Mouse (Mus musculus): Measurements from ENCODE around the gene Wt1.

The Wt1 gene

GRCm38 (mm10) chr2:105126279-105126678 lies at the start of gene Wt1:
Wt1 (plus strand) TSS chr2:105126529.
- no peak for DNase-seq (ENCODE audit: low read depth)

- DNase-seq (ENCODE audit: low read depth) = no peak
These were observed 49.2 kb upstream of the Wt1 start for GRCm38 (mm10) chr2:105077151-105077550.

DNA sequence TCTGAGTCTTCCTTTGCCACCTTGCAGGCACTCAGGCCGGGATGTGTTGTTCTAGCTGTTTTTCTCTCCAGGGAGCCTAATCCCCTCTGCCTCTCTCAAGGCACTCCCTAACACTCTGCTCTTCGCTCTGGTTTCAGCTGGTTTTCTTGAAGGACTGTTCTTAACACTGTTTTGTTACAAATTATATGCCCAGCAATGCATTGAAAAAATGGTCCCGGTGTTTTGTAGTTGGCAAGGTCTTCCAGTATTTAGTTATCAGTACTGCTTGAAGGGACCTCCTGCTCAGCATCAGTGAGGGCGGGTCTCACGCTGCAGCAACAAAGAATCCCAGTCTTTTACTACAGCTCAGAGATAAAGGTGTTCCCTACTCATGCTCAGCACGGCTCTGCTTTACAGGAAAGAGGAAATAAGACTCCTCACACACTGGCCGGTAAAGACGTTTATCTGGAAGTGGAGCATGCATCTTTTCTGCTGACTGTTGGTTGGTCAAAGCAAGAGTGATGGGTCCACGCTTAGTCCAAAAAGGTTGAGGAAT lies 44.0 kb upstream of the Wt1 start:
- DNase-seq (ENCODE audit: low read depth) = no peak

DNA sequence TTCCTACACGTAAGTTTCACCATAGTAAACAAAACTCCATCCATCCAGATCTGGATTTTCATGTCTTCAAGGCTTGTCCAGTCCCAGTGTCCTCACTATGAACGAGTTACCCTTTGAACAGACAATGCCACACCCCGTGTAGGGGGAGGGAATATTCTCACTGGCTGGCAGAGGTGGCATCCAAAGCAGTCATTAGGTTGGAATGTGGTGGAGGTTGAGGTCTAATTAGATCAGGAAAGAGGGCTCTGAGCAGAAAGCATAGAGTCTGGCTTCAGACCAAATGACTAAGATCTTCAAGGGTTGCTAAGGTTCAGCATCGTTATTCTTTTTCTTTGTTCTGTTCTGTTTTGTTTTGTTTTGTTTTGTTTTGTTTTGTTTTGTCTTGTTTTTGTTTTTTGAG lies 42.3 kb upstream of the Wt1 start:
- DNase-seq (ENCODE audit: low read depth) = no peak

DNA sequence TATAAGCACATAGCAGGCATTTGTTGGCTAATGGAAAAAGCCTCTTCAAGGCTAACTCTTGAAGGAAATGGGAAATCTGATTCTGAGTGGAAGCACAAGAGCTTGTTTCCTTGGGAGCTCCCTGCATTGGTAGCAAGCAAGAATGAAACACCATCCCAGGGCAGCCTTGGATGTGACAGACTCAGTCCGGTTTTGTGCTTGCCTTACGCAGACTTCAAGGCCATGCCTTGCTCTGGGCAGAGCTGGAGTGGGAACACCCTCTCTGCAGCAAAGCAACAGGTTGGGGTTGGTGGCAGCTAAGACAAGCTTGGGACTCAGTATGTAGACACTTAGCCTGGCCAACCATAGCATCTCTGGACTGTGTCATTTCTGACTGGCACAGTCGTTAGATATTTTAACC lies 40.2 kb upstream of the Wt1 start:
- no peak for DNase-seq (ENCODE audit: low read depth)

DNA sequence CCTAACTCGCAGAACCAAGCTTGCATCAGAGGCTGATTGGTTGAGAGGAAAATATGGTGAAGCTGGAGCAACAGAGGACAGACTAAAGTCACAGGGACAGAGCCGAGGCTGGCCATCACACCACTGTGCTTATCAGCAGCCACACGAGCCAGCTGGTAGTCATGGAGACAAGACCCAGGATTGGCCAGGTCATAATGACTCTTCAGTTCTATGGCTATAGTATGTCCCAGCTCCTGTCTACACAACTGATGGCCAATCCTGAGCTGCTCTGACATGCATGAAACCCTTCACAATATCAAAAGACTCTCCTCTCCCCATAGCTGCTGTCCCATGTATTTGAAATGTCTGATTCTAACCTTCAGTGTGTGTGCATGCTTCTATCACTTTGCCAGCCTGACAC lies 38.3 kb upstream of the Wt1 start:
- no peak for DNase-seq (ENCODE audit: low read depth)

DNA sequence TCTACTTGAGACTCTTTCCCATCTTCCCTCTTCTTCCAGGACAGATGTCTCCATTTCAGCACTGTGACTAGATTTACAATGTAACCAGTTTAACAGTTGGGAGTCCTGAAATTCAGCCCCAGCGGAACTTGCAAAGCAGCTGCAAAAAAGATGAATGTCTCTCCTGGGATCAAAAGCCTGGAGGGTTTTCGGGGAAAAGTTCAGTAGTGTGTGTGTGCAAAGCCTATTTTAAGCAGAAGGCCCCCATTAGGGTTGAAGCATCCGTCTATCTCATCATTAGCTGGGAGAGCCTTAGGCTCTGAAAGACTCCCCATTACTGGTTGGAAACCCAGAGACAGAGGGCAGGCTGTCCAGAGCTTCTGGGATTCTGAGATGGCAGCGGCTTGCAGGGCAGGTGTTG lies 37.2 kb upstream of the Wt1 start:
- no peak for DNase-seq (ENCODE audit: low read depth)

GRCm38 (mm10) chr2:105089581-105090508 lies 36.5 kb upstream of the Wt1 start:
- no peak for DNase-seq (ENCODE audit: low read depth)

DNA sequence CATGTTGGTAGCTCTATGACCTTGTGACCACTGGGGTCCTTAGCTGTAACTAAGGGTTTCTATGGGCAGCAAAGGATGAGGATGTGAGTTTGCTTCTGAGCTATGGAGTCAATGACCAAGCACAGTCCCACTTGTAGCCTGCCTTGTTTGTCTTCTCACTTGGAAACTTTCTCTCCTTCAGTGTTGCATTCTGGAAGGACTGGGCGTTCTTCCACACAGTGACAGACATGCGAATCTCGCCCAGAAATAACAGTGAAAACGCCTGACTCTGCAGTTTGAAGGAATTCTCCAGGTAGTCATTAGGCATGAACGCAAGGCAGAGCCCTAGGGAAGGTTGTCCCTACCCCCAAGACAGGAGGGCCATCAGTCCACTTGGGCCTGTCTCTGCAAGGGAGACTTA lies 35.3 kb upstream of the Wt1 start:
- no peak for DNase-seq (ENCODE audit: low read depth)

DNA sequence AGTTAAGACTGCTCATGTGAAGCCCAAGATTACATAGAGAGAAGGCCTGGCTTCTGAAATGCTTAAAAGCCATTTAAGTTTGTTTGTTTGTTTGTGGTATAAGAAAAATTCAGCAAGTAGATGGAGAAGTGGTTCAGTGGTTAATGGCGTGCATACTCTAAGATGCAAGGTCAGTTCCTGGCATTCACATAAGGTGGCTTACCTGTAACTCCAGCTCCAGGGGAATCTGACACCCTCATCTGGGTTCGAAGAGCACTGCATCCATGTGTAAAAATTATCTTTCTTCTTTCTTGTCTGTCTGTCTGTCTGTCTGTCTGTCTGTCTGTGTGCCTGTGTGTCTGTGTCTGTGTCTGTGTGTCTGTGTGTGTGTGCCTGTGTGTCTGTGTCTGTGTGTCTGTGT lies 34.6 kb upstream of the Wt1 start, which contains the start of gene Gm11060:
Gm11060 (plus strand) TSS at position 301 of the 400 bp plus-strand sequence.
- DNase-seq (ENCODE audit: low read depth) = no peak

DNA sequence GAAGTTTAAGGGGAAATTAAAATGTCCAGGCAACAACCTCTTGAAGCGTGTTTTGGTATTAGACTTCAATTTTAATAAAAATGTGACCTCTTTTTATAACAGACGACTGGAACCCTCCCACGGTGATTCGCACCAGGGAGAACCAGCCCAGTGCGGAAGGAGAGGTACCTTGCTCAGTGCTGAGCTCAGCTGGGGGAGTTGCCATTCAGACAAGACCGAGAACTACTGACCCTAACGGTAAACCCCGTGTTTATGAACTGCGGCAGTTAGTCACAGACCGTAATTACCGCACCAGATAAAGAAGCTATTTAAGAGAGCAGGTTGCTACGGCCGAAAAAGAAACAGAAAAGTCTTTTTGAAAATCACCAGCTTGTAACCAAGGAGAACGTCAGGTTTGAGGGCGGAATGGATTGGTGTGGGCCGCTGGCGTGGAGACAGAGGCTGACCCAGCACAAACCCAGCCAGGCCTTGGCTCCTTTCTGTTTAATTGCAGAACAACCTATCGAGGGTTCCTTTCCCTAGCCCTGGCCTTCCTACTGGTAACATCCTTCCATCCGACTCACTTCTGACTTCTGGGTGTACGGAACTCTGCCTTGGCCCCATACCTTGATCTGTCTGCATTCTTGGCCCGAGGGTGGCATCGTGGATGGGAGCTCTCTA lies 28.9 kb upstream of the Wt1 start:
- DNase-seq (ENCODE audit: low read depth) = no peak

DNA sequence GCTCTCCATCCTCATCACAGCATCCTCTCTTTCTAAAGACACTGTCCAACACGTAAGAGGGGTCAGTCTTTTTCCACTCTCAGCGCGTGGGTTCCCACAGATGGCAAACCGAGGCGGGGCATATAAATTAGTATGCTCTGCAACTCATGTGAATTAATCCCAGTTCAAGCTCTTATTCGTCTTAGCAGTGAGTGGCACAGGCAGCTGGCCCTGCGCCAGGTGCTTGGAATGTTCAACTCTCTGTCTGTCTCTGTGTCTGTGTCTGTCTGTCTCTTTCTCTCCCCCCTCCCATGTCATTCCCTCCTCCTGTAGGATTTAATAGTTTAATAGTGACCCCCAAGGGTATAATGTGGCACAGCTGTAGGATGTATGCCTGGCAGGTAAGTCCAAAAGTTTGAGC lies 26.9 kb upstream of the Wt1 start:
- no peak for DNase-seq (ENCODE audit: low read depth)

DNA sequence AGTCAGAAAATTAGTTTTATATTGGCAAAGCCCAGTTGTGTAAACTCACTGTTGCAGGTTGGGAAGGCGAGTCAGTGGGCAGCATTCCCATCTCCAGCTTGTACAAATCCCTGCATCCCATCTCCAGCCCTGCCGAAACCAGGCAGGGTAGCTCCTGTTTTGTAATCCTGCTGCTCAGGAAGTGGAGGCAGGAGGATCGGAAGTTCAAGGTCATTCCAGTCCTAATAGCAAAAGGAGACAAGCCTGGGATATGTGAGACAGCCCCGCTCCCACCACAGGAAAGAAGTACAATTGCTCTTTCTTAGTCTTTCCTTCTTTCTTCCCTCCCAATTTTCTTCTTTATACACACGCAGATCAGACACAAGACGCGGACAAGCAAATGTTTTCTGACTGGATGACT lies 25.8 kb upstream of the Wt1 start:
- no peak for DNase-seq (ENCODE audit: low read depth)

DNA sequence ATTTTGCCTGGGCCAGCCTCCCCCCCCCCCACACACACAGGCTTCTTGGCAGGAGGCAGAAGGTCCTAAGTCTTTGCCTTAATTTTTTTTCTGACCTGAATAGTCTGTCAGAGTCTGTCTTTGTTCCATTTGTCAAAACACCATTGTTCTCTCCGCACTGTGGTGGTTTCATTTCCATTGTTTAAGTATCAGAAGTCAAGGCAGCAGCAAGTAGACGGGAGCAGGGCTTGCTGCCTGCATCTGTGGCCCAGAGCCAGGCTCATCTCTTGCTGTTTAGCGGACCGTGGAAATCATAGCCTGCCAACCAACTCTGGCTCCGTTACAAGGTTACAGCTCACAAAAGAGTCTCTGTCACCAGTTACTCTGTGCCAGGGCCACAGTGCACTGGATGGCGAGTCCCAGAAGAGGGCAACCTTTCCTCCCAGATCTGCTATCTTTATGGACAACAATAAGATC lies 17.6 kb upstream of the Wt1 start:
- no peak for DNase-seq (ENCODE audit: low read depth)

DNA sequence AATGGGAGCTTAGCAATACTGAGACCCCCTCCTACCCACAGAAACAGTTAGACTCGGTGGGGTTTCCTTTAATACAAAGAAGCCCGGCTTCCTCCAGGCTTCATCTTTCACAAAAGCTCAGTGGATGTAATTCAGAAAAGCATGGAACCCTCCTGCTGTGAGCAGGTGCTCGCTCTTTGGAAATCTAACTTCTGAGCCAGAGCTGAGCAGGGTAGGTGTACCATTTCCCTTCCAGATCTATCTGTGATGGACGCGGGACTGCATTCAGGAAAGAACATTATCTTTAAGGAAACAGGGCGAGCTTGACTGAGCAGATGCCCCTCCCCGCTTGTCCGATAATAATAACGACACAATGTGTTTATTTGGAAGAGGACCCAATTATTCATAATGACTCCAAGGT lies 12.3 kb upstream of the Wt1 start:
- no peak for DNase-seq (ENCODE audit: low read depth)

- DNase-seq (ENCODE audit: low read depth) = no peak
These were observed 8.7 kb upstream of the Wt1 start for GRCm38 (mm10) chr2:105117669-105118068.

GRCm38 (mm10) chr2:105122216-105122615 lies 4.1 kb upstream of the Wt1 start:
- no peak for DNase-seq (ENCODE audit: low read depth)

DNA sequence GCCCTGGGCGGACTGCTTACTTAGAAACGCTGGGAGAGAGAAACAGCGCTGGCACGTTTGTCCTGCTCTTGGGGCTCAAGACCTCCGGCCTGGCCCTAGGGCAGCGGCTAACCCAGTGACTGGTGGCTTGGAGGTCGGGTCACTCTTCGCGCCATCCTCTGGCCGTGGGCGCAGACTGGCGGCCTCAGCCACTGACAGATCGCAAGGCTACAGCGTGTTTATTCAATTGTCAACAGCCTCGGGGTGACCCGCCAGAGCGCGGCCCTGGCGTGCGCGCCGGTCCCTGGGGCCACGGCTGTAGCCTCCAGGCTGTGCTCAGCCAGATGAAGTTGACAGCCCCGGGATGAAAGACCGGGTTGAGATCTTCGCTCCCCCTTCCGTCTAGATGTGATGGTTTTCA lies 3.4 kb upstream of the Wt1 start:
- DNase-seq (ENCODE audit: low read depth) = no peak

GRCm38 (mm10) chr2:105123431-105123830 lies 2.9 kb upstream of the Wt1 start:
- DNase-seq (ENCODE audit: low read depth) = no peak

GRCm38 (mm10) chr2:105123881-105124280 lies 2.4 kb upstream of the Wt1 start:
- DNase-seq (ENCODE audit: low read depth) = no peak

- DNase-seq (ENCODE audit: low read depth) = no peak
These were observed 1.9 kb upstream of the Wt1 start for GRCm38 (mm10) chr2:105124391-105124790.

GRCm38 (mm10) chr2:105125205-105125604 lies 1.1 kb upstream of the Wt1 start:
- no peak for DNase-seq (ENCODE audit: low read depth)

DNA sequence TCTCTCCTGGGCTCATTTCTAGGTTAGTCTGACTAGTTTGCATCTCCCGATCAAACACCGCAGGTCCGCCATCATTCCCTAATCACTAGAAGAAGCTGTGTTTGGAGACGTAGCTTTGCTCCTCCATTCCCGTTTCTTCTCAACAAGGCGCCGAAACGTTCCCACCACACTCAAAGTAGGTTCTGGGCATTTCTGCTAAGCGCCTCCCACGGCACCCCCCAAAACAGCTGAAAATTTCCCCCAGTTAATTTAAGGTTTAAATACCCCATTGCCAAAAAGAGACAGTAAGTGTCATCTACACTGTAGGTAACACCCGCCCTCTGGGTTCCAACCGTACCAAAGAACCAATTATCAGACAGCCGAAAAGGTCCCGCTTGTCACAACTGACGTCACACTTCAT lies 688 bp upstream of the Wt1 start:
- no peak for DNase-seq (ENCODE audit: low read depth)
